Mouse (Mus musculus) thymus, postnatal 25 days (tissue): ENCODE results near the gene Rap1b.

Experiments used
- DNase-seq: peaks from one replicate; pipeline ENCODE4 v3.0.0; 2022

Rap1b gene

GRCm38 (mm10) chr10:117767286-117768140, 78.3 kb downstream of the Rap1b start:
- DNase-seq = no peak

GRCm38 (mm10) chr10:117766896-117767160, 79.0 kb downstream of the Rap1b start:
- DNase-seq = no peak

GRCm38 (mm10) chr10:117766111-117766895, 79.5 kb downstream of the Rap1b start:
- no peak for DNase-seq

GRCm38 (mm10) chr10:117765116-117765894, 80.5 kb downstream of the Rap1b start:
- DNase-seq = no peak

- no peak for DNase-seq
These were observed 81.2 kb downstream of the Rap1b start for GRCm38 (mm10) chr10:117764598-117764997.
